Mouse (Mus musculus): ENCODE measurements at regions not wholly inside any gene's neighbourhood (a gene's known extent, or its start where the extent isn't known, plus 50 kb on each side); places are given as distances from the start of the nearest gene placed in this dataset.

- TF ChIP-seq CTCF (conservative IDR thresholded peaks at IDR 0.05 in 1 of 2, IDR thresholded peaks at IDR 0.05 in 1 of 2; ENCODE audit: low read depth in 2 of 2, low read length in 2 of 2) (no peak), ETS1 (conservative IDR thresholded peaks at IDR 0.05; ENCODE audit: low read depth, low read length) (no peak)
These were observed 134.3 kb upstream of the Rag2 start for GRCm38 (mm10) chr2:101490207-101490606.

Data from CH12.LX (cell line).